Mouse (Mus musculus) MEL (cell line): Measurements from ENCODE around the gene Gm13694. TPM values are rescaled to one million over a fixed set of nuclear protein-coding genes. Genes with fewer than 3 reads are reported as not detected.

Source experiments
- DNase-seq: peaks from one replicate; pipeline ENCODE4 v3.0.0; 2011; ENCODE audit warnings: low read depth, low spot score
- H3K27ac ChIP-seq: 2 replicates; pipeline ENCODE4 v1.5.1; 2012; ENCODE audit warnings: low read depth, mild to moderate bottlenecking, control low read depth, low read length, moderate library complexity; ENCODE audit not compliant: control insufficient read depth
- H3K27me3 ChIP-seq, 2 experiments: fragments of 150-350 bp in 1 of 2; sonication (generic) in 1 of 2; 2 replicates each; pipeline ENCODE4 v1.6.1; 2012; ENCODE audit warnings: low read length in 2 of 2, mild to moderate bottlenecking in 2 of 2, improper control_type of control experiment in 1 of 2, moderate library complexity in 1 of 2; ENCODE audit not compliant: insufficient read depth in 2 of 2, control insufficient read depth in 1 of 2
- H3K36me3 ChIP-seq, 2 experiments: 2 replicates each; pipeline ENCODE4 v1.6.1; 2012 to 2014; ENCODE audit warnings: low read length in 2 of 2, improper control_type of control experiment in 1 of 2, inconsistent platforms in 1 of 2, mild to moderate bottlenecking in 1 of 2; ENCODE audit not compliant: insufficient read depth in 2 of 2, control insufficient read depth in 1 of 2
- H3K4me1 ChIP-seq, 2 experiments: fragments of 150-350 bp in 1 of 2; sonication (generic) in 1 of 2; 2 replicates each; pipeline ENCODE4 v1.6.1; 2012; ENCODE audit warnings: low read length in 2 of 2, improper control_type of control experiment in 1 of 2, mild to moderate bottlenecking in 1 of 2; ENCODE audit not compliant: insufficient read depth in 2 of 2, control insufficient read depth in 1 of 2
- H3K4me3 ChIP-seq, 2 experiments: fragments of 150-350 bp in 1 of 2; sonication (generic) in 1 of 2; 2 replicates each; pipeline ENCODE4 v1.5.1; 2012; ENCODE audit warnings: low read depth in 2 of 2, low read length in 2 of 2, mild to moderate bottlenecking in 2 of 2, moderate library complexity in 2 of 2, control low read depth in 1 of 2, improper control_type of control experiment in 1 of 2; ENCODE audit not compliant: control insufficient read depth in 1 of 2, insufficient read depth in 1 of 2
- H3K79me2 ChIP-seq: 2 replicates; pipeline ENCODE4 v1.6.1; 2012; ENCODE audit warnings: mild to moderate bottlenecking, low read length, moderate library complexity; ENCODE audit not compliant: control insufficient read depth, poor library complexity, insufficient read depth
- H3K9ac ChIP-seq: 2 replicates; pipeline ENCODE4 v1.6.1; 2012; ENCODE audit warnings: low read depth, mild to moderate bottlenecking, control low read depth, low read length, moderate library complexity; ENCODE audit not compliant: control insufficient read depth, poor library complexity, severe bottlenecking
- H3K9me3 ChIP-seq: fragments of 150-350 bp; sonication (generic); replicated peaks from 2 replicates; pipeline ENCODE4 v1.6.1; 2012; ENCODE audit warnings: mild to moderate bottlenecking, low read length, improper control_type of control experiment, moderate library complexity; ENCODE audit not compliant: insufficient read depth
- ELF1 ChIP-seq: IDR thresholded peaks from 2 replicates; pipeline ENCODE4 v1.6.1; 2014; ENCODE audit warnings: low read depth, mild to moderate bottlenecking, inconsistent platforms, low read length, improper control_type of control experiment, moderate library complexity
- EP300 ChIP-seq, 2 experiments: IDR thresholded peaks; 2 replicates each; pipeline ENCODE4 v1.6.1; 2011; ENCODE audit warnings: improper control_type of control experiment in 2 of 2, low read length in 2 of 2, low read depth in 1 of 2, mild to moderate bottlenecking in 1 of 2
- HCFC1 ChIP-seq: IDR thresholded peaks from 2 replicates; pipeline ENCODE4 v1.6.1; 2012; ENCODE audit warnings: low read depth, mild to moderate bottlenecking, inconsistent platforms, low read length, improper control_type of control experiment, moderate library complexity
- MAZ ChIP-seq: IDR thresholded peaks from 2 replicates; pipeline ENCODE4 v1.6.1; 2012; ENCODE audit warnings: low read depth, mild to moderate bottlenecking, inconsistent platforms, low read length, improper control_type of control experiment
- MYB ChIP-seq: IDR thresholded peaks from 2 replicates; pipeline ENCODE4 v1.6.1; 2011; ENCODE audit warnings: mild to moderate bottlenecking, low read depth, low read length, improper control_type of control experiment
- POLR2AphosphoS2 ChIP-seq: IDR thresholded peaks from 2 replicates; pipeline ENCODE4 v1.6.1; 2011; ENCODE audit warnings: low read length, improper control_type of control experiment
- SMC3 ChIP-seq: IDR thresholded peaks from 2 replicates; pipeline ENCODE4 v1.6.1; 2011; ENCODE audit warnings: low read depth, low read length, improper control_type of control experiment
- TAL1 ChIP-seq: IDR thresholded peaks from 2 replicates; pipeline ENCODE4 v1.6.1; 2012; ENCODE audit warnings: mild to moderate bottlenecking, inconsistent platforms, low read length, moderate library complexity, mixed read lengths
- TCF12 ChIP-seq: IDR thresholded peaks from 2 replicates; pipeline ENCODE4 v1.6.1; 2014; ENCODE audit warnings: low read depth, mild to moderate bottlenecking, inconsistent platforms, low read length, improper control_type of control experiment, moderate library complexity
- USF1 ChIP-seq: IDR thresholded peaks from 2 replicates; pipeline ENCODE4 v1.6.1; 2014; ENCODE audit warnings: low read depth, mild to moderate bottlenecking, inconsistent platforms, low read length, improper control_type of control experiment, moderate library complexity
- ZMIZ1 ChIP-seq: IDR thresholded peaks from 2 replicates; pipeline ENCODE4 v1.6.1; 2012; ENCODE audit warnings: low read depth, mild to moderate bottlenecking, inconsistent platforms, low read length, improper control_type of control experiment, moderate library complexity
- polyA plus RNA-seq, 2 experiments: library from polyadenylated mRNA; stranded (reverse) in 1 of 2; unstranded in 1 of 2; fragments of >175 nt in 1 of 2; fragments of >200 nt in 1 of 2; gene quantifications; 2 replicates each; pipeline versions ENCODE4 v1.2.1 to v1.2.4; 2012; ENCODE audit warnings: low replicate concordance in 2 of 2, low read depth in 1 of 2; ENCODE audit not compliant: insufficient read length in 2 of 2, insufficient read depth in 1 of 2, missing spikeins in 1 of 2
- total RNA-seq: library from RNA; depleted of rRNA; stranded (reverse); fragments of 300-350 nt; gene quantifications from 2 replicates; pipeline ENCODE4 v1.2.3, GENCODE M21; 2012; rRNA removed

Gene Gm13694
- total and polyA plus RNA-seq, 3 experiments: 0.08 TPM; not detected in 1

GRCm38 (mm10) chr2:84023319-84023718, 44.6 kb downstream of the Gm13694 start:
- no peaks in the 10 kb centered on the region for H3K9me3 ChIP-seq
- no peaks in the 10 kb centered on the region for H3K79me2 ChIP-seq
- no peaks in the 10 kb centered on the region for H3K36me3 ChIP-seq
- H3K4me1 ChIP-seq: no peaks in the 10 kb centered on the region
- H3K27me3 ChIP-seq: no peaks in the 10 kb centered on the region
- TF ChIP-seq USF1 (no peak), POLR2AphosphoS2 (no peak), SMC3 (no peak), ZMIZ1 (no peak)
- TF ChIP-seq, all 39 proteins: peak for 0
- H3K27ac ChIP-seq: no peak overlapping the region
- H3K4me3 ChIP-seq: no peak overlapping the region
- no peak for DNase-seq
- H3K9ac ChIP-seq: no peak overlapping the region

- no peak for TF ChIP-seq TAL1
- TF ChIP-seq EP300 (IDR thresholded peaks at IDR 0.05; ENCODE audit: low read depth in 1 of 2, low read length in 2 of 2): no peak
- TF ChIP-seq HCFC1: no peak
- TF ChIP-seq TCF12: no peak
- TF ChIP-seq ELF1: no peak
- no peak for TF ChIP-seq ZMIZ1
- no peak for TF ChIP-seq MAZ
- TF ChIP-seq SMC3: no peak
- no peak for TF ChIP-seq MYB
- TF ChIP-seq, all 39 proteins: peak for 0
- H3K79me2 ChIP-seq: no peaks in the 10 kb centered on the region
- H3K4me3 ChIP-seq: no peak overlapping the region
- H3K9ac ChIP-seq: no peak overlapping the region
- H3K4me1 ChIP-seq: no peaks in the 10 kb centered on the region
- no peak for DNase-seq
- H3K9me3 ChIP-seq: no peaks in the 10 kb centered on the region
- no peaks in the 10 kb centered on the region for H3K27me3 ChIP-seq
- no peak overlapping the region for H3K27ac ChIP-seq
- no peaks in the 10 kb centered on the region for H3K36me3 ChIP-seq
Observed at GRCm38 (mm10) chr2:84025217-84025616, 46.5 kb downstream of the Gm13694 start.

Other genes starting within 250 kb of the Gm13694 start
- not detected in 2 replicates for gene Fam171b, start 166.3 kb upstream of the Gm13694 start, total RNA-seq
- not detected for gene Fam171b, start 166.3 kb upstream of the Gm13694 start, polyA plus RNA-seq
- gene Zswim2, start 37.7 kb upstream of the Gm13694 start, total RNA-seq: not detected in 2 replicates
- not detected for gene Zswim2, start 37.7 kb upstream of the Gm13694 start, polyA plus RNA-seq
- 0.08 TPM in 1 of 2 replicates, not detected in the other for gene Gm13698, start 23.2 kb upstream of the Gm13694 start, total RNA-seq
- gene Gm13698, start 23.2 kb upstream of the Gm13694 start, polyA plus RNA-seq: under 1 TPM in 1 of 2 experiments, not detected in 1; 0.08 TPM
- gene Gm13693, start 17.4 kb upstream of the Gm13694 start, total RNA-seq: 0.08 TPM in 1 of 2 replicates, not detected in the other
- gene Gm13693, start 17.4 kb upstream of the Gm13694 start, polyA plus RNA-seq: under 1 TPM in 1 of 2 experiments, not detected in 1; 0.08 TPM
- 0.08 TPM in 1 of 2 replicates, not detected in the other for gene Gm13695, start 11.6 kb upstream of the Gm13694 start, total RNA-seq
- gene Gm13695, start 11.6 kb upstream of the Gm13694 start, polyA plus RNA-seq: not detected
- 0.08 TPM in 1 of 2 replicates, not detected in the other for gene Gm13696, start 5.8 kb upstream of the Gm13694 start, total RNA-seq
- under 1 TPM in 1 of 2 experiments, not detected in 1; 0.08 TPM for gene Gm13696, start 5.8 kb upstream of the Gm13694 start, polyA plus RNA-seq
- 0.08 TPM in 1 of 2 replicates, not detected in the other for gene Gm13697, start 5.8 kb downstream of the Gm13694 start, total RNA-seq
- gene Gm13697, start 5.8 kb downstream of the Gm13694 start, polyA plus RNA-seq: under 1 TPM in 1 of 2 experiments, not detected in 1; 0.08 TPM
- gene Gm13691, start 11.6 kb downstream of the Gm13694 start, total RNA-seq: 0.08 TPM in 1 of 2 replicates, not detected in the other
- gene Gm13691, start 11.6 kb downstream of the Gm13694 start, polyA plus RNA-seq: under 1 TPM in 1 of 2 experiments, not detected in 1; 0.08 TPM